Mouse (Mus musculus) forebrain, postnatal 0 days (tissue): ENCODE data around the gene Rpl27. TPM values are rescaled to one million over a fixed set of nuclear protein-coding genes. Genes with fewer than 3 reads are reported as not detected.
"Not testable (repeated sequence)": the region's sequence is repeated elsewhere in the genome, so short reads cannot be mapped to it uniquely, and the experiment has no call there.

ENCODE experiments used
- ATAC-seq: fragments of 200-750 bp; cut with Nextera tagmentation; 2 replicates; pipeline ENCODE4 v1.8.0; 2017; ENCODE audit warnings: mild to moderate bottlenecking, moderate library complexity
- DNase-seq: peaks from one replicate; pipeline ENCODE4 v3.0.0-alpha.2; 2015
- H3K27ac ChIP-seq: fragments of 300-500 bp; sonication (generic); 2 replicates; pipeline ENCODE4 v1.5.1; 2014; ENCODE audit warnings: low read depth, mild to moderate bottlenecking, antibody characterized with exemption, low read length, moderate library complexity, mixed read lengths
- H3K27me3 ChIP-seq: fragments of 300-500 bp; sonication (generic); 2 replicates; pipeline ENCODE4 v1.6.1; 2014; ENCODE audit warnings: mild to moderate bottlenecking, low read length, mixed read lengths; ENCODE audit not compliant: insufficient read depth
- H3K36me3 ChIP-seq: fragments of 300-500 bp; sonication (generic); 2 replicates; pipeline ENCODE4 v1.6.1; 2014; ENCODE audit warnings: mild to moderate bottlenecking, moderate library complexity; ENCODE audit not compliant: insufficient read depth
- H3K4me1 ChIP-seq: fragments of 300-500 bp; sonication (generic); 2 replicates; pipeline ENCODE4 v1.6.1; 2014; ENCODE audit warnings: antibody characterized with exemption; ENCODE audit not compliant: insufficient read depth
- H3K4me2 ChIP-seq: fragments of 300-500 bp; sonication (generic); 2 replicates; pipeline ENCODE4 v1.6.1; 2014; ENCODE audit warnings: low read depth, mild to moderate bottlenecking, moderate library complexity
- H3K4me3 ChIP-seq: fragments of 300-500 bp; sonication (generic); 2 replicates; pipeline ENCODE4 v1.5.1; 2014; ENCODE audit warnings: low read depth, low read length, mixed read lengths
- H3K9ac ChIP-seq: fragments of 300-500 bp; sonication (generic); 2 replicates; pipeline ENCODE4 v1.6.1; 2014; ENCODE audit warnings: mild to moderate bottlenecking
- H3K9me3 ChIP-seq: fragments of 300-500 bp; sonication (generic); 2 replicates; pipeline ENCODE4 v1.6.1; 2016; ENCODE audit warnings: low read length
- CTCF ChIP-seq: sonication (generic); IDR thresholded peaks from 2 replicates; pipeline ENCODE4 v1.5.1; 2016; ENCODE audit warnings: antibody characterized with exemption, control low read depth, low read depth
- WGBS: fragments of 180-500 bp; shearing (Covaris S2); extraction: QIAGEN DNeasy Blood & Tissue Kit; methylation state at CpG from one replicate; pipeline ENCODE4 v1.1.7; 2014; 5-methylcytosine and 5-hydroxymethylcytosine counted together
- polyA plus RNA-seq: library from polyadenylated mRNA; unstranded; fragments of >200 nt; fragmentation: Nextera tagmentation; extraction: Ambion mirVana; gene quantifications from 2 replicates; pipeline ENCODE4 v1.2.1, GENCODE M21; 2015
- total RNA-seq: library from RNA; depleted of rRNA; stranded (reverse); fragments of >200 nt; gene quantifications from 2 replicates; pipeline ENCODE4 v1.2.3, GENCODE M21; 2014

Rpl27 gene
- total and polyA plus RNA-seq, 2 experiments from 2014 or later, result 274 to 785 TPM

- TF ChIP-seq CTCF, result no peak
- no peaks in the 10 kb centered on the region for H3K9me3 ChIP-seq
- H3K27me3 ChIP-seq, result no peaks in the 10 kb centered on the region
- H3K4me1 ChIP-seq, result no peaks in the 10 kb centered on the region
- no peak overlapping the region for H3K9ac ChIP-seq
- 87% methylated on average over 4 of the region's 4 CpGs for WGBS
- peaks cover 44% of the 10 kb centered on the region for H3K36me3 ChIP-seq
- ATAC-seq, result no peak
- H3K4me3 ChIP-seq, result no peak overlapping the region
- DNase-seq, result no peak
- H3K4me2 ChIP-seq, result no peak overlapping the region
- no peak overlapping the region for H3K27ac ChIP-seq
Measured at GRCm38 (mm10) chr11:101435831-101436230, 6.3 kb upstream of the Rpl27 start.

GRCm38 (mm10) chr11:101436916-101437315, 5.2 kb upstream of the Rpl27 start:
- no peaks in the 10 kb centered on the region for H3K9me3 ChIP-seq
- H3K27ac ChIP-seq, result no peak overlapping the region
- TF ChIP-seq CTCF, result no peak
- H3K36me3 ChIP-seq, result peaks cover 33% of the 10 kb centered on the region
- H3K9ac ChIP-seq, result no peak overlapping the region
- no peak for ATAC-seq
- H3K4me3 ChIP-seq, result no peak overlapping the region
- H3K4me2 ChIP-seq, result no peak overlapping the region
- no peaks in the 10 kb centered on the region for H3K27me3 ChIP-seq
- WGBS, result 49% methylated on average over 4 of the region's 4 CpGs
- no peak for DNase-seq
- no peaks in the 10 kb centered on the region for H3K4me1 ChIP-seq

- not testable (repeated sequence) for H3K9me3 ChIP-seq, H3K4me2 ChIP-seq, H3K27ac ChIP-seq, ATAC-seq, H3K4me1 ChIP-seq, H3K4me3 ChIP-seq, DNase-seq, H3K9ac ChIP-seq, H3K27me3 ChIP-seq
- WGBS, result 55% methylated on average over 3 of the region's 3 CpGs
- peaks cover 27% of the 10 kb centered on the region for H3K36me3 ChIP-seq
Measured at GRCm38 (mm10) chr11:101438006-101438405, 4.1 kb upstream of the Rpl27 start.

- not testable (repeated sequence) for H3K4me1 ChIP-seq, H3K9me3 ChIP-seq, DNase-seq, H3K27ac ChIP-seq, ATAC-seq, H3K27me3 ChIP-seq, H3K9ac ChIP-seq
- peaks cover 26% of the 10 kb centered on the region for H3K36me3 ChIP-seq
- peak overlapping the region; percentile 40 for H3K4me2 ChIP-seq
- peak overlapping the region; percentile 31 for H3K4me3 ChIP-seq
- WGBS, result 36% methylated on average over 15 of the region's 15 CpGs
Measured at GRCm38 (mm10) chr11:101441450-101442126, 510 bp upstream of the Rpl27 start.

GRCm38 (mm10) chr11:101442760-101443159, 662 bp downstream of the Rpl27 start:
- H3K9ac ChIP-seq, result peak overlapping the region; percentile 94
- TF ChIP-seq CTCF, result no peak
- H3K36me3 ChIP-seq, result peaks cover 26% of the 10 kb centered on the region
- WGBS, result 1% methylated on average over 14 of the region's 14 CpGs
- ATAC-seq (0 out of 2 replicates have a peak, but pooled peaks have one; percentile 1), DNase-seq (no peak)
- no peaks in the 10 kb centered on the region for H3K27me3 ChIP-seq
- no peaks in the 10 kb centered on the region for H3K9me3 ChIP-seq
- peak overlapping the region; percentile 59 for H3K4me2 ChIP-seq
- peak overlapping the region; percentile 87 for H3K27ac ChIP-seq
- H3K4me3 ChIP-seq, result peak overlapping the region; percentile 74
- no peaks in the 10 kb centered on the region for H3K4me1 ChIP-seq

- 95% methylated on average over 1 of the region's 1 CpGs for WGBS
- no peak overlapping the region for H3K4me3 ChIP-seq
Measured at GRCm38 (mm10) chr11:101446319-101446718, 4.2 kb downstream of the Rpl27 start.

GRCm38 (mm10) chr11:101446860-101447259, 4.8 kb downstream of the Rpl27 start:
- not testable (repeated sequence) for H3K27me3 ChIP-seq, H3K4me3 ChIP-seq, H3K4me1 ChIP-seq, H3K27ac ChIP-seq, H3K9ac ChIP-seq, H3K4me2 ChIP-seq, DNase-seq, H3K9me3 ChIP-seq, ATAC-seq
- 86% methylated on average over 8 of the region's 8 CpGs for WGBS
- H3K36me3 ChIP-seq, result peaks cover 26% of the 10 kb centered on the region

More at GRCm38 (mm10) chr11:101446319-101446718, 4.2 kb downstream of the Rpl27 start:
- DNase-seq, result no peak
- Histone ChIP-seq H3K27ac (no peak overlapping the region), H3K27me3 (no peaks in the 10 kb centered on the region), H3K9ac (no peak overlapping the region), H3K36me3 (peaks cover 26% of the 10 kb centered on the region), H3K9me3 (no peaks in the 10 kb centered on the region), H3K4me1 (no peaks in the 10 kb centered on the region), H3K4me2 (no peak overlapping the region)
- TF ChIP-seq CTCF, result no peak
- ATAC-seq, result no peak
